Mouse (Mus musculus): ENCODE measurements around the gene Agpat1. TPM values are rescaled to one million over a fixed set of nuclear protein-coding genes. Genes with fewer than 3 reads are reported as not detected.

The Agpat1 gene
- total RNA-seq, 4 experiments from 2014 or later, result 150 to 164 (median 155) TPM

DNA sequence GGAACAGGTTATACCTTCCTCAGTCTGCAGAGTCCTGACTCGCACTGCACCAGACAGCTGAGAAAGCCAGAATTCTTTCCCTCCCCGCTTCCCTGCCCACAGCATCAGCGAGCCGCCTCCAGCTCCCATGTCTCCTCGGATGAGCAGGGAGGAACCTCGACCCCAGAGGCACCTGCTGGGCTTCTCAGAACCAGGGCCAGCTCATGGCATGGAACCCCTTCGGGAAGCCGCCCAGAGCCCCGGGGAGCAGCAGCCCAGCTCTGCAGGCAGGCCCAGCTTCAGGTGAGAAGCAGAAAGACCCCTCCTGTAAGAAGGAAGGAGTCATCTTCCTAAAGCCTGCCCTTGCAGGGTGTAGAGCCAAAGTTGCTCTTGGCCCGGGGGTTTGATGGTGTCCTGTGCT lies 48.5 kb downstream of the Agpat1 start:
- no peak for DNase-seq (ENCODE audit: low spot score in 2 of 2)

- DNase-seq (ENCODE audit: low spot score in 2 of 2), result no peak
Measured at GRCm38 (mm10) chr17:34652985-34653384, 48.9 kb downstream of the Agpat1 start.

DNA sequence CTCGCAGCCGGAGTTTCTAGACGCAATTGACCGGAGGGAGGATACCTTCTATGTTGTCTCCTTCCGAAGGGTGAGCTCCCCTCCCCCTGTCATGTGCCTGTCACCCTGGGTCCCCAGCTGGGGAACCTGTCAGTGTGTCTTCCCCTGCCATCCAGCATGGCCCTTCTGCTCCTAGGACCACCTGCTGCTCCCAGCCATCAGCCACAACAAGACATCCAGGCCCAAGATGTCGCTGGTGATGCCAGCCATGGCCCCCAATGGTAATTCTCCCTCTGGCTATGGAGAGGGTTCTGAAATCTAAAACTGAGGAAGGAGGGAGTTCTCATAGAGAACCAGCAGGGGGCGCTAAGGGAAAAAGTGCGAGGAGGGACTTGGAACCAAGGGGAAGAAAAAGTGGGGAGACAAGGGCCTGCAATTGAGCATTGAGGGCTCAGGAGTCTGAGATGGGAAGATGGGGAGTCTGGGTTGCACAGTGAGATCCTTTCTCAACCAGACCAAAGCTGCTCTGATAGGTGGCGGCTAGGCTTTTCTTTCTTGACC lies 49.8 kb downstream of the Agpat1 start:
- DNase-seq (ENCODE audit: low spot score in 2 of 2), result no peak

DNA sequence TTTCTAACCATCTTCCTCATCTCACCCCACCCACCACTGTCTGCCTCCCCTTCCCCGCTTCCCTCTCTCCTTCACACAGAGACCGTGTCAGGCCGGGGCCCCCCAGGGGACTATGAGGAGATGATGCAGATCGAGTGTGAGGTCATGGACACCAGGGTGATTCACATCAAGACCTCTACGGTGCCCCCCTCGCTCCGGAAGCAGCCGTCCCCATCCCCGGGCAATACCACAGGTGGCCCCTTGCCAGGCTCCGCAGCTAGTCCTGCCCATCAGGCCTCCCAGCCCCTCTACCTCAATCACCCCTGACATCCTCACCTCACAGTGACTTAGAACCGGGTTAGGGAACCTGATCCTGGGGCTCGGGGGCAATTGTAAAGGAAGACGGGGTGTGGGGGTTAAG lies 50.3 kb downstream of the Agpat1 start:
- DNase-seq (ENCODE audit: low spot score in 2 of 2), result no peak

DNA sequence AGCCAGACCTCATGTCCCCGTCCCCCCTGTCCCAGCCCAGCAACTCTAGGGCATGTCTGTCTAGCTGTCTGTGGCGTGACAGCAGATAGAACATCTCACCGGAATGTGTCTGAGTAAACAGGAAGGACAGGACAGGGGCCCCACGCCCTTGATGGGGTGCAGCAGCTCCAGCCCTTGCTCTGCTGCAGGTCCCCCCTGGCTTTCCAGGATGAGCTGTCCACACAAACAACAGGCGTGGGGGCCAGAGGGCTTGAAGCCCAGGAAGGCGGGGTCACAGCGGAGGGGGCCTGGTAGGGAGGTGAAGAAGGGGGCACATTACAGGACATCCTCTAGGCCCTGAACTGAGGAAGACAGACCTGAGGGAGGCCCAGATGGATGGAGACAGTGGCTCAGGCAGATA lies 51.1 kb downstream of the Agpat1 start:
- no peak for DNase-seq (ENCODE audit: low spot score in 2 of 2)

- DNase-seq (ENCODE audit: low spot score in 2 of 2), result peak in 1 of 2 experiments; percentile 77
Measured at GRCm38 (mm10) chr17:34655581-34655991, 51.5 kb downstream of the Agpat1 start.

DNA sequence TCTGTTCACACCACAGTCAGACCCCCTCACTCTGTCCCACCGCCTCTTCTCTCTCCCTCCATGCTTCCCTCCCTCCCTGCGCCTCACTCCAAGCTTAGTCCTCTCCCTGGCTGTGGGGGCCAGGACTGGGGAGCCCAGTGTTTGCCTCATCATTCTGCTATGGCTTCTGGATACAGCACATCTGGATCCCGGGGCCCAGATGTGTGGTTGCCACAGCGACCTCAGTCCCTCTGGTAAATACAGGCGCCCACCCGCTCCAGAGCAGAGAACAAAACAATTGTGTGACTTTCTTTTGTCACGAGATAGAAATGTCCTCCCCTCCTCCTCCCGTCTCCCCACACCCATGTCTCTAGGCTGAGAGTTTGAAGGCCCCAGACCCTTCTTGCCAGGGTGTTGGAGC lies 52.6 kb downstream of the Agpat1 start:
- no peak for DNase-seq (ENCODE audit: low spot score in 2 of 2)

GRCm38 (mm10) chr17:34657271-34657670 lies 53.2 kb downstream of the Agpat1 start:
- DNase-seq (ENCODE audit: low spot score in 2 of 2), result no peak

DNA sequence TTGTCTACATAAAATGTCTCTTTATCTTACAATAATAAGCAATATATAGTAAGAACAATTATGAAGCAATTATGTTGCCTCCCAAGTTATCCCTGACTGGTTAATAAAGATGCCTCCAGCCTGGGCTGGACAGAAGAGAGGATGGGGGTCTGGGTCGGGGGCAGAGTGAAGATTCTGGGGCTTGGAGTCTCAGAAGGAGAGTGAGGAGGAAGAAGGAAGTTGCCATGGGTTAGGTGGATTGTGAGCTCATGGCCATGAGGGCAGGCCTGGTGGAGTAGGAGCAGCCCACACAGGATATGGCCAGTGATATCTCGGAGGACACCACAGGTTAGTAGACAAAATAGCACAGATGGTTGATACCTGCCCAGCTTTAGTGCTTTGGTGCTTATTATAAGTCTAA lies 54.1 kb downstream of the Agpat1 start:
- no peak for DNase-seq (ENCODE audit: low spot score in 2 of 2)

- no peak for DNase-seq (ENCODE audit: low spot score in 2 of 2)
Measured at GRCm38 (mm10) chr17:34658591-34658990, 54.5 kb downstream of the Agpat1 start.

DNA sequence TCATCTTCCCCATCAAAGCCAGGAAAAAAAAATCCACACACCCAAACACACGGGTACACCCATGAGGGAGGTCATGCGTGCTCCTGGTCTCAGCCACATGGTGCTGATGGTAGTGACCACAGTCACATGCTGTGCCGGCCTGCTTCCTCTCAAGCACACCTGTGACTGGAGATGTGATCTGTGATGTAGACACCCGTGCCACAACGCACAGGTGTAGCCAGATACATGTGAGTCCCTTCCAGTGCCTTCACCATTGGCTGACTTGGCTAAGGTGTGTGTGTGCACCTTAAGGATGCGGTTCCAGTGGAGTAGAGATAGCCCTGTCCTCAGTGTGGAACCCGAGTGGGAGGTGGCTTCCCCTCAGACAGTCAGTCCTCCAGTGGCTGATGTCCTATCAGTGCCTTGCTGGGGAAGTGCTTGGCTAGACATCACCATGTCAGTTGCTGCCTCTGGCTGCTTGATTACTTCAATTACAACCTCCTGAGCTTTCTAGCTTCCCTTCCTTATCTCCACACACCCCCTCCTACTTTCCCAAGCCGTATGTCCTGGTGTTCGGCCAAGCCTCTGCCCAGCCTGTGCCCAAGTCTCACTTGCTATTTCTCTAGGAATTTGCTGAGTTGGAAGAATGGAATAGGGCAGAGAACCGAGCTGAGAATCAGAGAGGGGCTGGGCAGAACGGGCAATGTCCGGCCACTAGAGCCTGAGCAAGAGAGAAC lies 55.3 kb downstream of the Agpat1 start:
- no peak for DNase-seq (ENCODE audit: low spot score in 2 of 2)

DNA sequence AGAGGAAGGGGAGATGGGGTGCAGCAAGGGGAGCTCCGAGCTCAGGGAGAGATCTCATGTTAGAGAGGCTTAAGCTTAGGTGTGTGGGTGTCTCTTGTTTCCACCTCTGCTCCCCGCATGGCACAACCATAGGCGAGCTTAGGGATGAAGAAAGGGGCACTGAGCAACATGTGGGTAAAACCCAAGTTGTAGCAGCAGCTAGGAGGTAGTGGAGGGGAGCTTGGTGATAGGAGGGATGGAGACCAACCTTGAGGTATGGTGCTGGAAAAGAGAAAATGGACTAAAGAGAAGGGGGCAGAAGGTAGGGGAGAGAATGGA lies 55.8 kb downstream of the Agpat1 start:
- DNase-seq (ENCODE audit: low spot score in 2 of 2), result no peak

DNA sequence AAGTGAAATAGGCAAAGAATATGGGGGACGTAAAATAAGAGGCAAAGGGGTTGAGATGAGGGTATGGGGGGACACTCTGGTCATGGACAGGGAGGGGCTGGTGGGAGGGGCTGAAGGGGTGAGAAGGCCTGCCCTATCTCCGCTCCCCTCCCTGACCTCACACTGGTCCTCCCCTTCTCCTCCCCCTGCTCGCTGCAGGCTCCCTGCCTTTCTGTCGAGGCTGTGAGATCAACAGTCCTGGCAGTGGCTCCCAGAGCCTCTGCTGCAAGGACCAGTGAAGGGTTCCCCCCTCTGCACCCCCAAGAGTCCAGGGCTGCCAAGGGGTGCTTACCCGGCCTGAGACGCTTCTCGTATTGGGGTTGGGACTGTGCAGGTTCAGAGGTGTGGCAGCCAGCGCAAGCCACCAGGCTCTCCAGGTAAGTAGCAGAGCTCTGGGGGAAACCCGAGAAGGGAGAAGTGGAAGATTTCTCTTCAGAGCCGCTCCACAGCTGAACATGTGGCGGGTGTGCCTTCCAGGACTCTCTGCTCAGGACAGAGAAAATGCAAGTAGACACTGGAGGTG lies 56.3 kb downstream of the Agpat1 start:
- no peak for DNase-seq (ENCODE audit: low spot score in 2 of 2)

DNA sequence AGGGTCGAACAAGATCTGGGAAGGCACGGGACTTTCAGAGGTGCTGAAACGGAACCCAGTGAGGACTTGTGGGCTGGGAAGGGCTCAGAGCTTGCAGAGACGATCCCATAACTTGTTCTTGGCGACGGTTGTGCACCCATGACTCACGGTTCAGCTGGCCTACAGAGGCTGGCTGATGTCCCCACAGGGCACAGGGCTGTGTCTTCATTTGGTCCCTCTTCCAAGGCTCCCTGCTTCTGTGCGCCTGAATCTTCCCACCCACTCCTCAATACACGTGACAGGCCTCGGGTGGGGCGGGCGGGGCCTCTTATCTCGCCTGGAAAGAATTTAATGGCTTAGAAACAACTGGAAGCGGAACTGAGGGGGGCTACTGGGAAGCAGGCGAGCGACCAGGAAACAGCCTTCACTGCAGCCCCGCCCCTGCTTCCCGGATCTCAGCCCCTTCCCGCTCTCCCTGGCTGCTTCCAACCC lies 57.1 kb downstream of the Agpat1 start:
- no peak for DNase-seq (ENCODE audit: low spot score in 2 of 2)

- no peak for DNase-seq (ENCODE audit: low spot score in 2 of 2)
Measured at GRCm38 (mm10) chr17:34662468-34662867, 58.4 kb downstream of the Agpat1 start.

GRCm38 (mm10) chr17:34662978-34663377 lies 58.9 kb downstream of the Agpat1 start:
- no peak for DNase-seq (ENCODE audit: low spot score in 2 of 2)

Other genes starting within 250 kb of the Agpat1 start
- gene Btnl2, start 249.4 kb upstream of the Agpat1 start, total RNA-seq (2022), result under 1 TPM; 0.49 to 0.82 (median 0.63) TPM
- not detected for gene Btnl1, start 227.1 kb upstream of the Agpat1 start, total RNA-seq (2022)
- 1 to 10 TPM; 3.3 to 5.1 (median 4.3) TPM for gene BC051142, start 205.4 kb upstream of the Agpat1 start, total RNA-seq (2022)
- gene Btnl4, start 126.9 kb upstream of the Agpat1 start, total RNA-seq (2022), result not detected
- not detected for gene Btnl6, start 86.9 kb upstream of the Agpat1 start, total RNA-seq (2022)
- 10 to 100 TPM in 1 of 4 experiments, 1 to 10 TPM in 3; 9.4 to 13.0 (median 9.6) TPM for gene Notch4, start 40.0 kb upstream of the Agpat1 start, total RNA-seq (2022)
- gene Gpsm3, start 14.5 kb upstream of the Agpat1 start, total RNA-seq (2022), result 1 to 10 TPM; 2.1 to 4.2 (median 3.4) TPM
- gene Pbx2, start 13.0 kb upstream of the Agpat1 start, total RNA-seq (2022), result 10 to 100 TPM; 59.5 to 66.5 (median 62.6) TPM
- under 1 TPM; 0.39 to 0.83 (median 0.54) TPM for gene Ager, start 6.4 kb upstream of the Agpat1 start, total RNA-seq (2022)
- gene Rnf5, start 572 bp upstream of the Agpat1 start, total RNA-seq (2022), result 10 to 100 TPM; 73.3 to 77.6 (median 76.0) TPM
- gene Egfl8, start 11.7 kb downstream of the Agpat1 start, total RNA-seq (2022), result 1 to 10 TPM; 3.0 to 4.9 (median 3.4) TPM
- gene Ppt2, start 24.2 kb downstream of the Agpat1 start, total RNA-seq (2022), result 10 to 100 TPM; 38.1 to 48.6 (median 45.4) TPM
- 100 to 1,000 TPM in 3 of 4 experiments, 10 to 100 TPM in 1; 90.1 to 149 (median 116) TPM for gene Prrt1, start 25.3 kb downstream of the Agpat1 start, total RNA-seq (2022)
- 10 to 100 TPM; 12.5 to 16.7 (median 14.8) TPM for gene Fkbpl, start 40.5 kb downstream of the Agpat1 start, total RNA-seq (2022)
- 10 to 100 TPM; 46.3 to 56.8 (median 53.7) TPM for gene Atf6b, start 42.9 kb downstream of the Agpat1 start, total RNA-seq (2022)
- 1 to 10 TPM; 2.5 to 3.1 (median 2.8) TPM for gene Tnxb, start 66.3 kb downstream of the Agpat1 start, total RNA-seq (2022)
- gene C4b, start 139.6 kb downstream of the Agpat1 start, total RNA-seq (2022), result 100 to 1,000 TPM in 2 of 4 experiments, 10 to 100 TPM in 2; 27.2 to 188 (median 81.4) TPM
- gene Cyp21a1, start 200.3 kb downstream of the Agpat1 start, total RNA-seq (2022), result 1 to 10 TPM in 2 of 4 experiments, not detected in 2; 3.1 to 3.7 TPM
- gene Stk19, start 232.7 kb downstream of the Agpat1 start, total RNA-seq (2022), result 10 to 100 TPM; 45.3 to 49.5 (median 47.7) TPM
- 10 to 100 TPM; 31.8 to 37.2 (median 34.0) TPM for gene Dxo, start 232.8 kb downstream of the Agpat1 start, total RNA-seq (2022)
- gene Skiv2l, start 245.9 kb downstream of the Agpat1 start, total RNA-seq (2022), result 10 to 100 TPM; 61.1 to 73.1 (median 67.3) TPM
- 10 to 100 TPM; 34.8 to 38.3 (median 37.2) TPM for gene Nelfe, start 246.1 kb downstream of the Agpat1 start, total RNA-seq (2022)

Measured in left cerebral cortex, adult 8-10 months (tissue).